Mouse (Mus musculus) induced T-regulatory cell, adult 2 months (primary cell): Measurements from ENCODE around the gene Gm10377.
"Not testable (repeated sequence)": the region's sequence is repeated elsewhere in the genome, so short reads cannot be mapped to it uniquely, and the experiment has no call there.

Source experiments
- DNase-seq: peaks from one replicate; pipeline ENCODE4 v3.0.0-alpha.2; 2012; ENCODE audit warnings: low read depth

Gm10377 gene

DNA sequence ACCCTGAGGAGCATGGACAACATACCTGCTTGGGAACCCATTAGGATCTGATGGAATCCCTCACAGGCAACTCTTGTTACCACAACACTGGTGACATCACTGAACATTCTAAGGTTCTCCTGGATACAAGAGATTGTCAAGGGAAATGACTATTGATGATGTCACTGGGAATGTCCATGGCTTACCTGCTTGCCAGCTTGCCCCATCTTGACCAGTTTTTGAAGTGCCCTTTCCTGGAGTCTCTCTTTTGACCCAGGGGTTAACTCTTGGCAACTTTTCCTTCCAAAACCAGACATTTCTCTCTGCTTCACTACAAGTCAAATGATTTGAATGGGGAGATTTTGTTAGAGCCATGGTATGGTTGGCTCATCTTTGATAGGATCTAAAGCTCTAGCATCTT, at the start of gene Gm10377:
Gene Gm10377 (minus strand): TSS at position 101 of the 400 bp plus-strand sequence.
- DNase-seq, result not testable (repeated sequence)

DNA sequence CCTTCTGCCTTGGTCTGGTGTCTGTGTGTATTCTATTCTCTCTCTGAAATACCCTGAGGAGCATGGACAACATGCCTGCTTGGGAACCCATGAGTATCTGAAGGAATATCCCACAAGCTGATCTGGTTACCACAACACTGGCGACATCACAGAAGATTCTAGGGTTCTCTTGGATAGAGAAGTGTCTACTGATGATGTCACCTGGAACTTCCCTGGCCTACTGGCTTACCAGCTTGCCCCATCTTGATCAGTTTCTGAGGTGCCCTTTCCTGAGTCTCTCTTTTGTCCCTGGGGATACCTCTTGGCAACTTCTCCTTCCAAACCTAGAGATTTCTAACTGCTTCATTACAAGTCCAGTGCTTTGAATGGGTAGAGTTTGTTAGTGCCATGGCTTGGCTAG, 29.1 kb downstream of the Gm10377 start, which contains the start of gene Gm3015:
Gene Gm3015 (minus strand): TSS at position 101 of the 400 bp plus-strand sequence.
- DNase-seq, result not testable (repeated sequence)
